Mouse (Mus musculus) neural tube, embryonic 12.5 days (tissue): ENCODE measurements around the gene Id1. TPM values are rescaled to one million over a fixed set of nuclear protein-coding genes. Genes with fewer than 3 reads are reported as not detected.

ENCODE experiments used
- ATAC-seq: fragments of 200-750 bp; cut with Nextera tagmentation; 2 replicates; pipeline ENCODE4 v1.8.0; 2017; ENCODE audit warnings: low read depth, mild to moderate bottlenecking, moderate TSS enrichment, moderate library complexity; ENCODE audit not compliant: low FRiP score
- H3K27ac ChIP-seq: fragments of 300-500 bp; sonication (generic); 2 replicates; pipeline ENCODE4 v1.5.1; 2016
- H3K27me3 ChIP-seq: fragments of 300-500 bp; sonication (generic); replicated peaks from 2 replicates; pipeline ENCODE4 v1.6.1; 2016; ENCODE audit warnings: mild to moderate bottlenecking
- H3K36me3 ChIP-seq: fragments of 300-500 bp; sonication (generic); 2 replicates; pipeline ENCODE4 v1.6.1; 2016; ENCODE audit warnings: mild to moderate bottlenecking
- H3K4me1 ChIP-seq: fragments of 300-500 bp; sonication (generic); 2 replicates; pipeline ENCODE4 v1.6.1; 2016
- H3K4me2 ChIP-seq: fragments of 300-500 bp; sonication (generic); replicated peaks from 2 replicates; pipeline ENCODE4 v1.6.1; 2016; ENCODE audit warnings: mild to moderate bottlenecking
- H3K4me3 ChIP-seq: fragments of 300-500 bp; sonication (generic); 2 replicates; pipeline ENCODE4 v1.5.1; 2016
- H3K9ac ChIP-seq: fragments of 300-500 bp; sonication (generic); 2 replicates; pipeline ENCODE4 v1.6.1; 2016; ENCODE audit warnings: mild to moderate bottlenecking
- H3K9me3 ChIP-seq: fragments of 300-500 bp; sonication (generic); 2 replicates; pipeline ENCODE4 v1.6.1; 2016; ENCODE audit warnings: mild to moderate bottlenecking
- WGBS: fragments of 180-500 bp; shearing (Covaris S2); methylation state at CpG from one replicate; pipeline ENCODE4 v1.1.7; 2016; 5-methylcytosine and 5-hydroxymethylcytosine counted together
- polyA plus RNA-seq: library from polyadenylated mRNA; unstranded; fragments of >200 nt; fragmentation: Nextera tagmentation; extraction: Ambion mirVana; gene quantifications from 2 replicates; pipeline ENCODE4 v1.2.1, GENCODE M21; 2016

Id1 gene
- polyA plus RNA-seq, 1 experiment from 2014 or later: 103 TPM

DNA sequence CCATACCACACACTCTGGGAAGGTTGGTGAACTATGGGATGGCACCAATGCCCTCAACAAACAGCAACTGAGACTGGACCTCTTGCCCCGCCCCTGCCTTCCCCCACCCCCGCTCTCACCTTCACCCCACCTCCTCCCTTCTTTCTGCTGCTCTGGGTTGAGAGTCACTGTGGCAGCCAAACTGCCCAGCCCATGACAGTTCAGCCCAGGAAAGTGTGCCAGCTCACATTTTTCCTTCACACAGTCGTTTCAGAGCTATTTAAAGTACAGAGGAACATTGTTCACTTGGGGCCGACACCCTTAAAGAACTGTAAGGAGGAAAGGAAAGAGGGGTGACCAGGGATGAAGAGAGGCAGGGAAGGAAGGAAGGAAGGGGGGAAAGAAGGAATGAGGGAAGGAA lies 22.3 kb downstream of the Id1 start:
- peaks cover 15% of the 10 kb centered on the region for H3K4me1 ChIP-seq
- no peak overlapping the region for H3K9ac ChIP-seq
- no peak overlapping the region for H3K27ac ChIP-seq
- no peaks in the 10 kb centered on the region; the same call in 1 of the 2 replicates for H3K27me3 ChIP-seq
- no peak overlapping the region for H3K4me3 ChIP-seq
- WGBS: 61% methylated on average over 4 of the region's 4 CpGs
- H3K9me3 ChIP-seq: no peaks in the 10 kb centered on the region
- H3K4me2 ChIP-seq: no peak overlapping the region
- ATAC-seq: no peak
- H3K36me3 ChIP-seq: no peaks in the 10 kb centered on the region

DNA sequence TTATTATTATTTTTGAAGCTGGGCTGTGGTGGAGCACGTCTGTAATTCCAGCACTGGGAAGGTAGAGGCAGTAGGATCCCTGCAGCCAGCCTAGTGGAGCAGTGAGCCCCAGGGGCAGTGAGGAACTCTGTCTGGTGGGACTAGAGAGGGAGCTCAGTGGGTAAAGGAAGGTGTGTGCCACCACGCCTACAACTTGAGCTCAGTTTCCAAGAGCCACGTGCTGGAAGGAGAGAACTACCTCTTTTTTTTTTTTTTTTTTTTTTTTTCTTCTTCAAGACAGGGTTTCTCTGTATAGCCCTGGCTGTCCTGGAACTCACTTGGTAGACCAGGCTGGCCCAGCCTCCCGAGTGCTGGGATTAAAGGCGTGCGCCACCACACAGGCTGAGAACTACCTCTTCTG lies 27.3 kb downstream of the Id1 start:
- no peak for ATAC-seq
- WGBS: 78% methylated on average over 6 of the region's 6 CpGs
- no peak overlapping the region for H3K4me2 ChIP-seq
- no peak overlapping the region for H3K9ac ChIP-seq
- H3K27ac ChIP-seq: no peak overlapping the region
- no peaks in the 10 kb centered on the region for H3K27me3 ChIP-seq
- no peaks in the 10 kb centered on the region for H3K9me3 ChIP-seq
- peaks cover 23% of the 10 kb centered on the region for H3K4me1 ChIP-seq
- no peaks in the 10 kb centered on the region for H3K36me3 ChIP-seq
- no peak overlapping the region for H3K4me3 ChIP-seq

DNA sequence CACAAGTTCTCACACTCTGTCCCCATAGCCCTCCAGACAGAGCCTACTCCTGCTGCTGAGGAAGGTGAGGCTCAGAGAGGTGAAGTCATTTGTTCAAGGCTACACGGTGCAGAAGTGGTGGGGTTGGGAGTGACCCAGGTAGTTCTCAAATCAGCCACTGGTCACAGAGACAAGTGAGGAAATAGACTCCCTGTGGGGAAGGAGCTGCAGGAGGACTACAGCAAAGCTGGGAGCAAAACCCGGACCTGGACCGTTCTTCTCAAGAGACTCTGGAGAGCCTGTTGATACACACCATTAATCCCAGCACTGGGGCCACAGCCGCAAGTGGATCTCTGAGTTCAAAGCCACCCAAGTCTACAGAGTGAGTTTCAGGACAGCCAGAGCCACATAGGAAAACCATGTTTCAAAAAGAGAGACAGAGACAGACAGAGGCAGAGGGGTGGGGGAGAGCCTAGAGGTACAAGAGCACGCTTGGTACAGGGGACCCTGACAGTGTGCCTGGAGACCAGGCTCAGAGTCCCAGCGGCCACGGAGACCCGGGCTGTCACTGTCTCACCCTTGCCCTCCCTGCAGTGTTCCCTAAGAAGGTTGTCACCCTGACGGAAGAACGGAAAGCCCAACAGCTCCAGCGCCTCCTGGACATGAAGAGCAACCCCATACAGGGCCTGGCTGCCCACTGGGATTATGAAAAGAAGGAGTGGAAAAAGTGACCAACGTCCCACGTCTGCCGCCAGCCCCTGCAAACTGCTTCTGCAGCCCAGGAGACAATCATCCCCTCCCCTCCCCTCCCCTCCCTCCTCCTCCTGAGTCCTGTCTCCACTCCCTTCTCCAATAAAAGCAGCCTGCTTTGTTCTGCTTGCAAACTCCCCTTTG lies 28.4 kb downstream of the Id1 start:
- 3% methylated on average over 14 of the region's 14 CpGs for WGBS
- no peaks in the 10 kb centered on the region for H3K36me3 ChIP-seq
- H3K27ac ChIP-seq: 0 out of 2 replicates have a peak overlapping the region, but pooled peaks have one; percentile 32
- peaks cover 23% of the 10 kb centered on the region for H3K4me1 ChIP-seq
- no peaks in the 10 kb centered on the region for H3K27me3 ChIP-seq
- H3K4me3 ChIP-seq: peak overlapping the region; percentile 7; the same call in 1 of the 2 replicates
- peak; percentile 59 for ATAC-seq
- peak overlapping the region; percentile 54 for H3K4me2 ChIP-seq
- 0 out of 2 replicates have a peak overlapping the region, but pooled peaks have one; percentile 35 for H3K9ac ChIP-seq
- H3K9me3 ChIP-seq: no peaks in the 10 kb centered on the region

DNA sequence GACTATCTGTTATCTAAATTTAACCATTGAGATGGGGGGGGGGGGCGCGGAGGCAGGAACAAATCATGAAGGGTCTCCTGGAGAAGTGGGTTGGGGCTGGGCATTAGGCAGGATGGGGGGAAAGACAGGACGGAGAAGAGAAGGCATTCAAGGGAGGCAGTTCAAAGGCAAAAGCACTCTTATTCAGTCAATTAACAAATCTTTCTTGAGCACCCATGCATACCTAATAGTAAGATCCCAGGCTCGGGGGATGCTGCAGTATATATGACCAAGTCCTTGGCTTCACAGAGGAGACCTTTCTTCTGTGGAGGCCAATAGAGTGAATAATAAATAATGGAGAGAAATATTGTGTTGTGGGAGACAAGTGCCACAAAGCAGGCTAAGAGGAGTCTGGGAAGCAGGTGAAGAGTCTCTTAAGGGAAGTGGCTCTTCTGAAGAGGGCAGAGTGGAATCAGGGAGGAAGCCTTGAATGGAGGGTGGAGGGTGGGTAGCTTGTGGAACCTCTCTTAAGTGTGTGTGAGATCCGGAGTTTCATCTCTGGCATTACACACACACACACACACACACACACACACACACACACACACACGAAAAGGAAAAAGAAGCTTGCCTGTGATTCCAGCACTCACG lies 29.1 kb downstream of the Id1 start:
- 0 out of 2 replicates have a peak overlapping the region, but pooled peaks have one; percentile 35 for H3K9ac ChIP-seq
- no peaks in the 10 kb centered on the region for H3K27me3 ChIP-seq
- ATAC-seq: peak; percentile 63
- peak overlapping the region; percentile 54 for H3K4me2 ChIP-seq
- no peaks in the 10 kb centered on the region for H3K36me3 ChIP-seq
- no peaks in the 10 kb centered on the region for H3K9me3 ChIP-seq
- WGBS: 22% methylated on average over 7 of the region's 7 CpGs
- peak overlapping the region; percentile 32; the same call in 1 of the 2 replicates for H3K27ac ChIP-seq
- H3K4me1 ChIP-seq: peaks cover 23% of the 10 kb centered on the region
- no peak overlapping the region for H3K4me3 ChIP-seq

DNA sequence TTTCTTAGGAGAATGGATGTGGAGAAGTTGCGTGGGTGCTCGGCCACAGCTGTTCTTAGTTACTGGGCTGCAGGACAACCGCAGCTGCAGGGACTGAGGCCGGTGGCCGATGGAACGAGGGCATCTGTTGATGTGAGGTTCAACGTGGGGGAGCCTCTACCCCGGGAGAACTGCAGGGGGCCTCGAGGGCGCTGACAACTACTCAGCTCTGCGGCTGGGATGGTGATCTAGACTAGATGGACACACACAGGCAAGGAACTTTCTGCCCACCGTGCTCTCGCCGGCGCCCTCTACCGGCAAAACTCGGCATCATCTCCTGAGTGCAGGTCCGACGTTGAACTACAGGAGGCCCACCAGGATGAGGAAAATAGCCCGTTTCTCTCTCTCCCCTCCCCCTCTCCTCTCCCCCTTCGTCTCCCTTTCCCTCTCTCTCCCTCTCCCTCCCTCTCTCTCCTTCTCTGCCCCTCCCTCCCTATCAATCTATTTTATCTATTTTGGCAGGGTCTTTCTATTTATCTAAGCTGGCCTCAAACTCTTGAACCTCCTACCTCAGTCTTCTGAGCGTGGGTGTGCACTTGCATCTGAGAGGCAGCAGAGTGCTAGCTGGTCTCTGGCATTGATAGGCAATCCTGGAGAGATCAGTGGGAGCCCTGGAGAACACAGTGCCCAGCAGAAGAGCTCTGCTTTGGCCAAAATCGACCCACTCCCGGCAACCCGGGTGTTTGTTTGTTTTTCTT lies 30.5 kb downstream of the Id1 start:
- no peak overlapping the region for H3K27ac ChIP-seq
- peaks cover 23% of the 10 kb centered on the region for H3K4me1 ChIP-seq
- H3K9ac ChIP-seq: no peak overlapping the region
- ATAC-seq: peak; percentile 15; the same call in 1 of the 2 replicates
- no peaks in the 10 kb centered on the region for H3K9me3 ChIP-seq
- no peaks in the 10 kb centered on the region for H3K27me3 ChIP-seq
- H3K4me2 ChIP-seq: peak overlapping the region; percentile 24
- no peak overlapping the region for H3K4me3 ChIP-seq
- 23% methylated on average over 25 of the region's 25 CpGs for WGBS
- no peaks in the 10 kb centered on the region for H3K36me3 ChIP-seq

DNA sequence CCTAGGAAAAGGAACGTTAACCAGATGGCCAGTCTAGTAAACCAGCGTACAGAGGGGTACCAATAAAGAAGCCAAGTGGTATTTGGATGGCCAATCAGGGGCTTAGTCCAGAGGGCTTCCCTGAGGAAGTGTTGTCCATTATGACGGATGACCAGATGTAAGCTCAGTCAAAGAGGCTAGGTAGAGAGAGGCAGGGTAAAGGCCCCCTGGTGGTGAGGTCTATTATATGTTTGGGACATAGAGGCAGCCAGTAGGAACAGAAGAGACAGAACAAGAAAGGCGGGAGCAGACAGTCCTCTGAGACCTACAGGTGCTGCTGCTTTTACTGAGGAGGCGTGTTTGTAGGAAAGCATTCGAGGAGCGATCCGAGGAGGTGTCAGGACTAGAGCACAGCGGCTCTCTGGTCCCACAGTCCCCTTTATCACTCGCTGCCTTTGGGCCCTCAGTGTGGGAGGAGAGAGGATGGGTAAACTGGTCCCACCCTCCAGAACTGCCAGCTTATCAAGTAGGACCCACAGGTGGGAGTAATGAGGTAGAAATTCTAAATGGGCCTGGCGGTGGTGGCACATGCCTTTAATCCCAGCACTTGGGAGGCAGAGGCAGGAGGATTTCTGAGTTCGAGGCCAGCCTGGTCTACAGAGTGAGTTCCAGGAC lies 31.7 kb downstream of the Id1 start:
- Histone ChIP-seq H3K4me3 (no peak overlapping the region), H3K9me3 (no peaks in the 10 kb centered on the region), H3K9ac (no peak overlapping the region), H3K36me3 (no peaks in the 10 kb centered on the region), H3K27ac (no peak overlapping the region), H3K27me3 (no peaks in the 10 kb centered on the region), H3K4me1 (peaks cover 23% of the 10 kb centered on the region), H3K4me2 (no peak overlapping the region)
- ATAC-seq: no peak
- WGBS: 59% methylated on average over 12 of the region's 12 CpGs

DNA sequence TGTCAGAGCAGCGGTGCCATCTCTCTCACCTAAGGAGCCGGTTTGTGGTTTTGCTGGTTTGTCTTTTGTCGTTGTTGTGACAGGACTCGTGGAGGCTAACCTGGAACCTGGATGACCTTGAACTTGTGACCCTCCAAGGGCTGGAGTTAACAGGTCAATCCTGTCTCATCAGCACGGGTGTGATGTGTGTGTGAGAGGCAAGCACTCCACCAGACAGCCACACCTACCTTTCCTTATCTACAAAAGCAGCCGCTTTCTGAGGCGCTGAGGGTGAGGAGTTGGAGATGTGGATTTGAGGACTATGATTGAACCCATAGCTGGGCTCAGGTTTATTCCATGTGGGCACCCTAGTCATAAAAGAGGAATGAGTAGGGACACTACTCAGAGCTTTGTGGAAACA lies 33.6 kb downstream of the Id1 start:
- no peak overlapping the region for H3K27ac ChIP-seq
- H3K9me3 ChIP-seq: no peaks in the 10 kb centered on the region
- H3K4me2 ChIP-seq: no peak overlapping the region
- peaks cover 14% of the 10 kb centered on the region for H3K4me1 ChIP-seq
- no peaks in the 10 kb centered on the region for H3K36me3 ChIP-seq
- no peak overlapping the region for H3K4me3 ChIP-seq
- H3K9ac ChIP-seq: no peak overlapping the region
- WGBS: 85% methylated on average over 7 of the region's 7 CpGs
- H3K27me3 ChIP-seq: no peaks in the 10 kb centered on the region
- no peak for ATAC-seq

DNA sequence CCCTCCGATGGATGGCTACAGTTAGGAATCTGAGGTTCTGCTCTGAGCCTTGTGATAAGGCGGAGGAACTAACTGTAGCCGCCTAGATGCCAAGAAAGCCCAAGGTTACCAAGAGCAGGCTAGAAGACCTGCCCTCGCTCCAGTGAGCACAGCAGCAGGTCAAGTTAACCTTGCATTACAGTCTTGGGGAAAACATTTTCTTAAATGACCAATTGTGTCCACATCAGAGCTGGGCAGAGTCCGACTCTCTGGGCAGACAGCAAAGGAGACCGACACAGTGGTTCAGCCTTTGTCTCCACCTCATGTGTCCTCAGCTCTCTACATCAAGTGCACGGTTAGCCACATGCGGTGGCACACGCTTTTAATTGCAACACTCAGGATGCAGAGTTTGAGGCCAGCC lies 35.5 kb downstream of the Id1 start:
- H3K4me1 ChIP-seq: no peaks in the 10 kb centered on the region
- H3K36me3 ChIP-seq: no peaks in the 10 kb centered on the region
- ATAC-seq: no peak
- no peak overlapping the region for H3K27ac ChIP-seq
- H3K9ac ChIP-seq: no peak overlapping the region
- H3K27me3 ChIP-seq: no peaks in the 10 kb centered on the region
- no peaks in the 10 kb centered on the region for H3K9me3 ChIP-seq
- H3K4me3 ChIP-seq: no peak overlapping the region
- 94% methylated on average over 9 of the region's 9 CpGs for WGBS
- no peak overlapping the region for H3K4me2 ChIP-seq

DNA sequence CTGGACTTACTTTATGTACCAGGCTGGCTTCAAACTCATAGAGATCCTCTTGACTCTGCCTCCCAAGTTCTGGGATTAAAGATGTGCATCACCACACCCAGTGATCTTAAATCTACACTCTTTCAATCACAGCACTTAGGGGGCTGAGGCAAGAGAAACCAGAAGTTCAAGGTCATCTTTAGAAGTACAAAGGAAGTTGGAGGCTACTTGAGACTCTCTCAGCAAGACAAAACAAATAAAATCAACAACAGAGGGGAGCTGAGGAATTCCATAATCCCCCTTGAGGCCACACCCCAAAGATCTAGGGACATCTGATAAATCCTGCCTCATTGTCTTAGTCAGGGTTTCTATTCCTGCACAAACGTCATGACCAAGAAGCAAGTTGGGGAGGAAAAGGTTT lies 36.2 kb downstream of the Id1 start:
- Histone ChIP-seq H3K27ac (no peak overlapping the region), H3K4me2 (no peak overlapping the region), H3K4me3 (no peak overlapping the region), H3K27me3 (no peaks in the 10 kb centered on the region), H3K36me3 (no peaks in the 10 kb centered on the region), H3K4me1 (no peaks in the 10 kb centered on the region), H3K9ac (no peak overlapping the region), H3K9me3 (no peaks in the 10 kb centered on the region)
- WGBS: 50% methylated on average over 1 of the region's 1 CpGs
- no peak for ATAC-seq

DNA sequence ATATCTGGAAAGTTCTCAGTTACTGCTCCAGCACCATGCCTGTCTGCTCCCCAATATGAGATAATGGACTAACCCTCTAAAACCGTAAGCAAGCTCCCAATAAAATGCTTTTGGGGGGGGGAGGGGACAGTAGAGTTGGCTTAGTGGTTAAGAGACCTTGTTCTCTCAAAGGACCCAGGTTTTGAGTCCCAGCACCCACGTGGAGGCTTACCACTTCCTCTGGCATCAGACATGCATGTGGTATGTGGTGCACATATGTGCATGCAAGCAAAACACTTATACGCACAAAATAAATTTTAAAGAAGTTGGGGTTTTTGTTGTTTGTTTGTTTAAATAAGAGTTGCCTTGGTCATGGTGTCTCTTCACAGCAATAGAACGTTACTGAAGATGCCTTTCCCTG lies 39.3 kb downstream of the Id1 start:
- Histone ChIP-seq H3K4me1 (no peaks in the 10 kb centered on the region), H3K4me3 (no peak overlapping the region), H3K9ac (no peak overlapping the region), H3K27me3 (no peaks in the 10 kb centered on the region), H3K36me3 (peaks cover 10% of the 10 kb centered on the region), H3K27ac (no peak overlapping the region), H3K4me2 (no peak overlapping the region), H3K9me3 (no peaks in the 10 kb centered on the region)
- no peak for ATAC-seq
- WGBS: 79% methylated on average over 4 of the region's 4 CpGs

DNA sequence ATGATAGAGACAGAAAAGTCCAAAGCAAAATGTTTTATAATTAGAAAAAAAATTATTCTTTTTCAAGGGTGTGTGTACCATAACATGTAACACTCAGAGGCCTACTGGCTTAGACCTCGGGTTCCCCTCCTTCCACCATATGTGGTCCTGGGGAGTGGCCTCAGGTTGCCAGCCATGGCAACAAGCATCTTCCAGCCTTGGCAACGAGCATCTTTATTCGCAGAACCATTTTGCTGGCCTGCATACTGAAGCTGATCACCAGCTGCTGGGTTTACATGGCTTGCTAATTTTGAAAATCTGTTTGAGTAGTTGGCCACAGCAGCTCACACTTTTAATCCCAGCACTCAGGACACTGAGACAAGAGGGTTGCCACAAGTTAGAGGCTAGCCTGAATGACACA lies 40.0 kb downstream of the Id1 start:
- Histone ChIP-seq H3K4me3 (no peak overlapping the region), H3K27me3 (no peaks in the 10 kb centered on the region), H3K36me3 (peaks cover 17% of the 10 kb centered on the region), H3K27ac (no peak overlapping the region), H3K9me3 (no peaks in the 10 kb centered on the region), H3K4me2 (no peak overlapping the region), H3K4me1 (no peaks in the 10 kb centered on the region), H3K9ac (no peak overlapping the region)
- ATAC-seq: no peak
- WGBS: 86% methylated on average over 3 of the region's 3 CpGs

DNA sequence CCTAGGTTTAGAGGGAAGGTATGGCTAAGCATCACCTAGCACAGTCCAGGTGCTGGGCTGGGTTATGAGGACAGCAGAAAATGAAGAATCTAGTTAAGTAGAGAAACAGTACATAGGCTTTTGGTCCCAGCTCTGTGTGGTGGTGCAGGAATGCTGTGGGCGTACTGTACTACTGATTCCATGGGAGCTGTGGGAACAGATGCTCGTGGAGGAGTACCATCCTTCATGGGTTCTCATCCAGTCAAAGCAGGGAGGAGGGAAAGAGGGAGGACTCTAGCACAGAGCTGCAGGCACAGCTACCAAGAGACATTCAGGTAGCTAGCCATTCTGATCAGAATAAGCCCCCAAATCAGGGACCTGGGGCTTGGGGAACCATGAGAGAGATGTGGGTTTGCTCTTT lies 40.4 kb downstream of the Id1 start:
- Histone ChIP-seq H3K4me1 (no peaks in the 10 kb centered on the region), H3K4me3 (no peak overlapping the region), H3K9me3 (no peaks in the 10 kb centered on the region), H3K36me3 (peaks cover 21% of the 10 kb centered on the region), H3K9ac (no peak overlapping the region), H3K4me2 (no peak overlapping the region), H3K27ac (no peak overlapping the region), H3K27me3 (no peaks in the 10 kb centered on the region)
- WGBS: 92% methylated on average over 2 of the region's 2 CpGs
- no peak for ATAC-seq
